Mouse (Mus musculus) ES-E14 (cell line): Measurements from ENCODE around the gene Ehmt1. TPM values are rescaled to one million over a fixed set of nuclear protein-coding genes. Genes with fewer than 3 reads are reported as not detected.

Source experiments
- DNase-seq: peaks from one replicate; pipeline ENCODE4 v3.0.0-alpha.2; 2013; ENCODE audit warnings: low read depth, low spot score
- H3K27ac ChIP-seq: 2 replicates; pipeline ENCODE4 v1.5.1; 2012; ENCODE audit warnings: low read depth, mild to moderate bottlenecking, low read length, moderate library complexity, mixed read lengths; ENCODE audit not compliant: poor library complexity, insufficient read depth, severe bottlenecking
- H3K36me3 ChIP-seq: 2 replicates; pipeline ENCODE4 v1.6.1; 2012; ENCODE audit warnings: mild to moderate bottlenecking, low read length, moderate library complexity, mixed read lengths; ENCODE audit not compliant: control insufficient read depth, poor library complexity, insufficient read depth, severe bottlenecking
- H3K4me1 ChIP-seq, 2 experiments: fragments of 150-350 bp in 1 of 2; sonication (generic) in 1 of 2; 2 replicates each; pipeline ENCODE4 v1.6.1; 2012; ENCODE audit warnings: low read length in 2 of 2, mild to moderate bottlenecking in 1 of 2, mixed read lengths in 1 of 2; ENCODE audit not compliant: control insufficient read depth in 2 of 2, insufficient read depth in 2 of 2, poor library complexity in 1 of 2
- H3K4me3 ChIP-seq, 2 experiments: fragments of 150-350 bp in 1 of 2; sonication (generic) in 1 of 2; 2 replicates each; pipeline ENCODE4 v1.5.1; 2012; ENCODE audit warnings: low read length in 2 of 2, low read depth in 1 of 2, mild to moderate bottlenecking in 1 of 2, mixed read lengths in 1 of 2; ENCODE audit not compliant: insufficient read depth in 1 of 2, poor library complexity in 1 of 2, severe bottlenecking in 1 of 2
- H3K9ac ChIP-seq: 2 replicates; pipeline ENCODE4 v1.6.1; 2012; ENCODE audit warnings: low read depth, mild to moderate bottlenecking, low read length, mixed read lengths; ENCODE audit not compliant: poor library complexity, insufficient read depth, severe bottlenecking
- H3K9me3 ChIP-seq: fragments of 150-350 bp; sonication (generic); 2 replicates; pipeline ENCODE4 v1.6.1; 2012; ENCODE audit warnings: low read depth, mild to moderate bottlenecking, low read length; ENCODE audit not compliant: control insufficient read depth, insufficient read depth
- CHD2 ChIP-seq: IDR thresholded peaks from 2 replicates; pipeline ENCODE4 v1.6.1; 2014; ENCODE audit warnings: mild to moderate bottlenecking, low read depth, low read length, inconsistent platforms
- HCFC1 ChIP-seq: IDR thresholded peaks from 2 replicates; pipeline ENCODE4 v1.6.1; 2012; ENCODE audit warnings: low read length, inconsistent platforms, borderline replicate concordance; ENCODE audit not compliant: insufficient read depth
- MAFK ChIP-seq: IDR thresholded peaks from 2 replicates; pipeline ENCODE4 v1.6.1; 2014; ENCODE audit warnings: mild to moderate bottlenecking, low read depth, low read length, inconsistent platforms; ENCODE audit not compliant: insufficient read depth
- ZC3H11A ChIP-seq: IDR thresholded peaks from 2 replicates; pipeline ENCODE4 v1.6.1; 2012; ENCODE audit warnings: low read depth, mild to moderate bottlenecking, inconsistent platforms, low read length, borderline replicate concordance
- ZNF384 ChIP-seq: IDR thresholded peaks from 2 replicates; pipeline ENCODE4 v1.6.1; 2012; ENCODE audit warnings: low read depth, low read length, inconsistent platforms
- in situ Hi-C, 2 experiments: fragments of 600-800 bp; cut with MboI; formaldehyde crosslinking; loops; one replicate each; pipeline ENCODE4 v1.15.1; 2025; ENCODE audit warnings: low sequenced_read_pairs in 2 of 2, inconsistent platforms in 1 of 2; ENCODE audit not compliant: unreplicated experiment in 2 of 2
- total RNA-seq: library from RNA; depleted of rRNA; stranded (reverse); fragments of 300-350 nt; gene quantifications from 2 replicates; pipeline ENCODE4 v1.2.3, GENCODE M21; 2012

Gene Ehmt1
- total RNA-seq, 1 experiment = 55.1 TPM

GRCm38 (mm10) chr2:24775951-24776587 lies 143.3 kb downstream of the Ehmt1 start:
- in situ Hi-C loops = no loop called here
- TF ChIP-seq MAFK (no peak), ZC3H11A (no peak), ZNF384 (no peak), HCFC1 (no peak), CHD2 (no peak)
- Histone ChIP-seq H3K36me3 (no peaks in the 10 kb centered on the region), H3K4me1 (peaks cover 0 to 12% of the 10 kb centered on the region in 2 experiments; a peak in 2 of 4 replicates), H3K27ac (no peak overlapping the region), H3K9ac (no peak overlapping the region), H3K4me3 (no peak overlapping the region), H3K9me3 (no peaks in the 10 kb centered on the region)
- no peak for DNase-seq

- Histone ChIP-seq H3K4me1 (peaks cover 0 to 12% of the 10 kb centered on the region in 2 experiments; a peak in 2 of 4 replicates), H3K4me3 (no peak overlapping the region), H3K9me3 (no peaks in the 10 kb centered on the region), H3K27ac (no peak overlapping the region), H3K9ac (no peak overlapping the region), H3K36me3 (no peaks in the 10 kb centered on the region)
- TF ChIP-seq MAFK = no peak
- no peak for TF ChIP-seq ZC3H11A
- TF ChIP-seq HCFC1 = no peak
- TF ChIP-seq ZNF384 = no peak
- no peak for TF ChIP-seq CHD2
- no peak for DNase-seq
- in situ Hi-C loops = no loop called here
These were observed 144.6 kb downstream of the Ehmt1 start for GRCm38 (mm10) chr2:24774832-24775231.

- Histone ChIP-seq H3K36me3 (no peaks in the 10 kb centered on the region), H3K4me3 (no peak overlapping the region), H3K27ac (no peak overlapping the region), H3K9ac (no peak overlapping the region), H3K4me1 (no peaks in the 10 kb centered on the region), H3K9me3 (no peaks in the 10 kb centered on the region)
- in situ Hi-C loops = no loop called here
- TF ChIP-seq ZNF384 (no peak), ZC3H11A (no peak), MAFK (no peak), CHD2 (no peak)
- no peak for DNase-seq
These were observed 148.6 kb downstream of the Ehmt1 start for GRCm38 (mm10) chr2:24770861-24771260.

GRCm38 (mm10) chr2:24763115-24763557 lies 156.3 kb downstream of the Ehmt1 start, which contains the start of gene Cacna1b:
TSS of gene Cacna1b (minus strand) at chr2:24763152.
- H3K4me3 ChIP-seq = peak within 1 kb of the TSS; percentile 91
- H3K4me1 ChIP-seq = no peaks in the 10 kb centered on the region
- in situ Hi-C loops = no loop called here
- H3K9me3 ChIP-seq = no peaks in the 10 kb centered on the region
- H3K36me3 ChIP-seq = no peaks in the 10 kb centered on the region
- no peak within 1 kb of the TSS for H3K27ac ChIP-seq
- DNase-seq = peak; percentile 46
- TF ChIP-seq MAFK (no peak), HCFC1 (no peak), CHD2 (no peak), ZC3H11A (no peak), ZNF384 (no peak)
- peak within 1 kb of the TSS; percentile 75 for H3K9ac ChIP-seq
